Mouse (Mus musculus): Measurements from ENCODE around the gene Ksr2. TPM values are rescaled to one million over a fixed set of nuclear protein-coding genes. Genes with fewer than 3 reads are reported as not detected.
"Not testable (repeated sequence)": the region's sequence is repeated elsewhere in the genome, so short reads cannot be mapped to it uniquely, and the experiment has no call there.

Ksr2 gene
- total RNA-seq, 2 experiments from 2014 or later: 33.1 to 34.6 TPM

DNA sequence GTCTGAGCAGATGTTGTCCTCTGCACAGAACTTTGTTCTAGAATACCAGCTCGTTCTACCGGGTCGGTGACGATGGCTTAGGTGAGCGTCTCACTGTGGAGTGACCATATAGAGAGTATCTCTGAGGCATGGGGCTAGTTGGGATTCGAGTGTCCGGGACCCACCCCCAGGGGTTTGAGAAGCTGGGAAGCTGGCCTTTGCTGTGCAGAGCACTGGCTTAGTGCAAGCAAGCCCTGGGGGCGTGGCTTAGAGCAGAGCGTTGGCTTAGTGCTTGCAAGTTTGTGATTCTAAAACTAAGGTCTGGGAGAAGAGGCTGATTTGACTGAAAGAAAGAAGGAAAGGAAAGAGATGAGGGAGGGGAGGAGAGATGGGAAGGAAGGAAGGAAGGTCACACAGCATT lies 188.2 kb downstream of the Ksr2 start:
- no peak for DNase-seq (ENCODE audit: low spot score in 2 of 2)

DNA sequence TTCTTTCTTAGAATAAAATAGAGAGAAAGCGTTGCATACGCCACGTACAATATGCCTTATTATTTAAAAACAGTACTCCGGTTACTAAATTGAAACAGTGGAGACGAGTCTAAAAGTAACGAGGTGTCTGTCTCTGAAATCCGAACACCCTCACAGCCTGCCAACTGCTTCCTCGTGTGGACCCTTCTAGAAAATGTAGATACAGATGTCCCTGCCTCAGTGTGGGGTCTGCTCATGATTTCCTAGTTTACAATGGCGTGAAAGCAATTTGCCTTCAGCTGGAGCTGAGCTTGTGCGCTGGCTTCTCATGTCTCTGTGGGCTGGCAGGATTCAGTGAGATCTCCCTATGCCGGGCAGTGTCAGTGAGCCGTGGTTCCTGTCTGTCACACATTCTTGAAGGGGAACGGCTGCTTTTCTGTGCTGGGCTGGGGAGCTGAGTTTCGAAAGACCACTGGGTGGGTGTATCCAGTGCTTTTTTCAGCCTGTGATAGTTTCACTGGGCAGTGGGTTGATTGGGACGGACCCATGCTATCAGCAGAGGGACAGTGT lies 194.0 kb downstream of the Ksr2 start:
- no peak for DNase-seq (ENCODE audit: low spot score in 2 of 2)

DNA sequence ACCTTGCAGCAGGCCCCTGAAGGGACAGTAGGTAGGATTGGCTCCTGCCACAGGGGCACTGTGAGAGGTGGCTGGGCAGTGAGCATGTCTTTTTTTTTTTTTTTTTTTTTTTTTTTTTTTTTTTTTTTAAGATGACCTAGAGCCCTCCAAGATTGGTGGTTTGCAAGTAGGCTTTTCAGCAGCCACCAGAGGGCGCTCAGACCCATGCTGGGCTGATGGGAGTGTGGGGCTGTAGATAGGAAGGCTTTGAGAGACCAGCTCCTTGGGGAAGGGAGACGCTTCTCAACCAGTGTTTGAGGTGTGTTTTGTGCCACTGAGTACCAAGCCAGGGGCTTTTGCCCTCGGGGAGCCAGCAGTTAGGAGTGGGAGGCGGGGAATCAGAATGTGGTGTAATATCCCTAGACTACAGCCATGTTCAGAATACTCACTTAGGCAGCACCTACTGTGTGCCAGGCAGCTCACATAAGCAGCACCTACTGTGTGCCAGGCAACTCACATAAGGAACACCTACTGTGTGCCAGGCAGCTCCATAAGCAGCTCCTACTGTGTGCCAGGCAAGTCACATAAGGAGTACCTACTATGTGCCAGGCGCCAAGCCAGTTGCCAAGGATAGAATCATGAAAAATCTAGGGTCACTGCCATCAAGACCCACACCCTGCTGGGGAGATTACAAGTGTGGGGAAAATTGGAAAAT lies 200.7 kb downstream of the Ksr2 start:
- DNase-seq (ENCODE audit: low spot score in 2 of 2): peak; percentile 75 to 78

DNA sequence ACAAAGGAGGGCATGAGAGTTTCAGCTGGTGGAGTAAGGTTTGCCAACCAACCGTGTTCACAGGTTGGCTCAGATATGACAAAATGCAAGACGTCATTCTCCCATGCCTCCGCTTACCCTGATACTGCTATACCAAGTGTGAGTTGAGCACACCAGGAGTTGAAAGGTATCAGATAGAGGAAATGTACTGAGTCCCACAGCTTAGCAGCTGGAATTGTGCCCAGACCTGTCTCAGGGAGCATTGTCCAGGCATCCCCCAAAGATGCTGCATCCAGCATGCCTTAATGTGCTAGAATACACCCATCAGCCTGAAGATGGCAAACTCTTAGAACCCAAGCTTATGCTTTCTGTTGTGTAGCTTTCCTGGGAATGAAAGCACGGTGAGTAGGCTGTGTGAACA lies 206.5 kb downstream of the Ksr2 start:
- DNase-seq (ENCODE audit: low spot score in 2 of 2): no peak

DNA sequence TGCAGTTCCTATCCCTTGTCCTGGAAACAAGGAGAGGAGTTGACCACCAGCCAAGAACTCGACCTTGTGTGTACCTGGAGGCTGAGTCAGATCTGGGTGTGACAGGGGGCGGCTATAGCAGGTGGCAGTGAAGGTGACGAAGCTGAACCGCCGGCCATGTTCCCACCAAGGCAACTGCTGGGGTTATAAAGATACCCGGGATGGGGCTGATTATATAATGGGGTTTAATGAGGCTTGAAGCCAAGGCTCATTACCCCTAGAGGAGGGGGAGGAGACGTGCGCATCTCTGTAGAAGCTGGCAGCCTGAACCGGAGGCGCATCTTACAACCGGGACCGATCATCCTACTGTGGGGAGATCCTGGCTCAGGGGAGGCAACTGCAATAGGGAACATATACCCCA lies 208.4 kb downstream of the Ksr2 start:
- DNase-seq (ENCODE audit: low spot score in 2 of 2): no peak

DNA sequence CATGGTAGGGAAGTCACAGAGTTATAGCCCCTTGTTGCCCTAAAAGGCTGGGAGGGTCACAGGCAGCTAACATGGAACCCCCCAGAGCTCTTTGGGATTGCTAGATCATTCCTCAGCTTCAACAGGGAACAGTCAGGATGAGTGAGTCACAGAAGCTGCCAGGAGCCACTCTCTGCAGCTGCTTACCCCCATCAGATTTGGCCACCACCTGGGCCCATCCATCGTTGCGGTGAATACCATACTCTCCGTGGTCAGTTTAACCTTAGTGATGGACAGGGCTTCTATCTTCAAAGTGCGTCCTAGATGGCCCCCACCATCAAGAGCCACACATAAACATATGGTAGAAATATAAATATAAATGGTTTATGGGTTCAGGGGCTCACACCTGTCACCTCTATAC lies 209.4 kb downstream of the Ksr2 start:
- DNase-seq (ENCODE audit: low spot score in 2 of 2): not testable (repeated sequence)

DNA sequence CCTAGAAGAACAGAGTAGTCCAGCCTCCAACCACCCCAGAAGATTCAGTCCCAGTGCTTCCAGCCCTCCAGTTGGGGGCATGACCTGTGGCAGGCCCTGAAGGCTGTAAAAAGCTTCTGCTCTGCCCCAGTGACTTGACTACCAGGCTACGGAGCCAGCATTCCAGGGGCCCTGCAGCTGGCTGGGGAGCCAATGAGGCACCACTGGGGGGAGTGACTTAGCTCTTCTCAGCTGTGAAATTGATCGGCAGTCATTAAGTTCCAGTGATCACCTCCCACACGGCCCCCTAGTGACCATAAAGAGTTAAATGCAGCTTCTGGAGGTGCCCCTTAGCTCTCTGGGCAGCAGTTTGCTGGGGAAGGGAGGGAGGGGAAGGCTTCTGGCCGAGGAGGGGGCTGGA lies 213.1 kb downstream of the Ksr2 start:
- DNase-seq (ENCODE audit: low spot score in 2 of 2): no peak

DNA sequence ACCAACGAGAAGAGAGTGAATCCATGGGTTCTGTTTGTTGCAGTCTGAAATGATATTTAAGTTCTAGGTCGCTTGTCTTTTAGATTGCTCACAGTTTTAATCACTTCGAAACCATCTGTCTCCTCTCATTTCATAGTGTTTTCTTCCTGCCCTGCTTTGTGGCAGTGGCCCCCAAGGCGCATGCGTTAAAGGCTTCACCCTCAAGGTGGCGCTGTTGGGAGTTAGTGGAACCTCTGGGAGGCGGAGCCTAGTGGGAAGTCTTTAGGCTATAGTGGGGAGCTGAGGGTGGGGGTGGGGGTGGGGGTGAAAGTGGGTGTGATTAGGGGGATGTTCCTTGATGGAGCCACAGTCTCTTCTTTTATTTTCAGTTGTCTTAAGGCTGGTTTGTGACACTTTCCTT lies 214.6 kb downstream of the Ksr2 start:
- DNase-seq (ENCODE audit: low spot score in 2 of 2): peak; percentile 79 to 83

DNA sequence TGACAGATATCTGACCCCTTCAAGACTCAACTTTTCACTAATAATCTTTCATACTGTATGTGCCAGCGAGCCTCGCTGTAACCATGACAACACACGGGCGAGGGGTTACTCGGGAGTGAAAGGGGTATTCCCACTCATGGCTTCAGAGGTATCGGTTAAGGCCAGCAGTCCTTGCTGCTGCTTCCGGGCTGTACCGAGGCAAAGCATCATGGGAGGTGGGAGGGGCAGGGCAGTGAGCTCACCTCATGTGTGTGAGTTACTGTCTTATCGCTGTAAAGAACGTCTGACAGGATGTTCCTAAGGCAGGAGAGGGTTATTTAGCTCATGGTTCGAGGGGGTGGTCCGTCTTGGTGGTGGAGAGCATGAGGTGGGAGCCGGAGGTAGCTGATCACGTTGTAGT lies 215.8 kb downstream of the Ksr2 start:
- DNase-seq (ENCODE audit: low spot score in 2 of 2): no peak

DNA sequence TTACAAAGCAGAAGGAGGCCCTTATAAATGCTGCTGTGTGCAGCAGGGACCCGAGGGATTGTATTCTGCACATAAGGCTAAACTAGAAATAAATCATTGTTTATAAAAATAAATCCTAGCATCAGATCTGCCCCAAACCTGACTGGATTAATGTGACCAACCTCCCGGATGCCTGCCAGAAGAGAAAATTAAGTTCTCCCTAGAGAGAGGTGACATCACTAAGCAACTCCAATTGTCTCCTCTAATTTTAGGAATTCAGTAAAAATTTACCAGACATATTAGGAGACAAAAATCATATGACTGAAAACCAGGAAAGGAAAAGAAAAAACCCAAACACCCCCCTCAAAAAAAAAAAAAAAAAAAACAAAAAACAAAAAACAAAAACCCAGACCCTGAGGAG lies 221.4 kb downstream of the Ksr2 start:
- no peak for DNase-seq (ENCODE audit: low spot score in 2 of 2)

DNA sequence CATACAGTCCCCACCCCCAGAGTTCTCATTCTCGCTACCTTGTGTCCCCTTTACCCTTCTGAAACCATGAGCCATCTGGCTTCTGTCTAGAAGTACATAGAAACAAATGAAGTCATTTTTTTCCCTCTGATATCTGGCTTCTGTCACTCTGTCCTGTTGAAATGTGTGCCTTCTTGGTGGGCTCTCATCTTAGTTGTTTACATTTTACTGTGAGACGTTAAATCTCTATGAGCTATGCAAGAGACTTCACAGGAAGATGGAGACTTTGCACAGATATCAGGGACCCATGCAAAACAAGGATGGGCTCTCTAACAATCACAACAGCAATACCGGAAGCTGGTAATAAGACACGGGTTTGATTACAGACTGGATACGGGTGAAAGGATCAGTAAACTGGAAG lies 222.0 kb downstream of the Ksr2 start:
- DNase-seq (ENCODE audit: low spot score in 2 of 2): no peak

DNA sequence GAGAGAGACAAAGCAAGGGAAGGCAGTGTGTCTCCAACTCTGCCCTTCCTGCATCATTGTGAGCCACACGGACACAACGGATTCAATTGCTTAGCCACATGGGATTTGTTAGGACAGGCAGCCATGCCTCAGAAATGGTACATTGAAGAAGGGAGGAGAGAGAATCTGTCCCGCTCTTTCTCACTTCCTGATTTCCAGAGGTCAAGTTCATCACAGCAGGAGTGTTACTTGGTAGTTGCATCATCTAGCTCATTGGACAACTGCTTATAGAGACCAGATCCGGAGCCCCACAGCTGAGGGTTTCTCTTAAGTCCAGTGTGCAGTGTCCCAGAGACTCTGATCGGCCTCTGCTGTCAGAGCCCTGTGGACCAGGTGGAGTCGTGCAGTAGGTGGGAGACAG lies 227.8 kb downstream of the Ksr2 start:
- DNase-seq (ENCODE audit: low spot score in 2 of 2): no peak

DNA sequence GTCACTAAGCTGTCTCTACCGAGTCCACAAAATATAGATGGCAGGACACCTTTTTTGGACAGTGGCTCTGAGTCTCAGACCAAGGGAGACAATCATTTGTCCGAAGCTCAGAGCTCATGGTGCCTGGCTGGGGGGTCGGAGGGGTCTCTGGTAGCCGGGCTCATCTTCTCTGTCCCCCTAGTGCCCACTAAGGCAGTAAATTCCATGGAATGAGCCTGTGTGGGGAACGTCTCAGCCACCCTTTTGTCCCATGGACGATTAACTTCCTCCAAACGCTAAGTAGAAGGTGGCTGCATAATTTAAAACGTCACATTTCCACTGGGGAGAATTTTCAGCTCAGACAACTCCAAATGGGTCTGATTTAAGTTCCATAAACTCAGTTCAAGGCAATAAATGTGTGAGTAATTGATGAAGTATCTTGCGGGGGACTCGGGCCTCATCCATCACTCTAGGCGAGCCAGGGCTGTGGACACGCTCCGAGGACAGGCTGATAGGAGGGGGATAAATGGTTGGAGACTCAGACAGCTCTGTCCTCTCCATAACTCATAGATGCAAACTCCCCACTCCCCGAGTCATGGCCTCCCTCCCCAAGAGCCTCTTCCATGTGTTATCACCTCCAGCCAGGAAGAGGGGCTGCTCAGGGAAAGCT lies 237.6 kb downstream of the Ksr2 start:
- no peak for DNase-seq (ENCODE audit: low spot score in 2 of 2)

DNA sequence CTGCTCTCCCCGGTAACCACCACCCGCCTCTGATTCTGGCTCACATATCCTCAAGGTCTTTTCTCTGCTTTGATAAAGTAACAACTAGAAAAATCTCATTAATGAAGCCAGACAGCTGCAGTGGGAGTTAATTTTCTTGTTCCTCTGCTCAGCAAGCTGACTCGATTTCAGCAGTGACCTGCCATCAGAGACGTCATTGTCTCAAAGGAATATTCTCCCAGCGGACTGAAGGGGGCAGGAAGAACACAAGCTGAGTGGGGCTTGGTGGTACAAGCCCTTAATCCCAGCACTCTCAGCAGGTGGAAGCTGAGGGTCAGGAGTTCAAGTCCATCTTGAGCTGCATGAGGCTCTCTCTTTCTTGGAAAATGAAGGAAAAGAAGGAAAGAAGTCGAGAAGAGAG lies 244.8 kb downstream of the Ksr2 start:
- DNase-seq (ENCODE audit: low spot score in 2 of 2): no peak

DNA sequence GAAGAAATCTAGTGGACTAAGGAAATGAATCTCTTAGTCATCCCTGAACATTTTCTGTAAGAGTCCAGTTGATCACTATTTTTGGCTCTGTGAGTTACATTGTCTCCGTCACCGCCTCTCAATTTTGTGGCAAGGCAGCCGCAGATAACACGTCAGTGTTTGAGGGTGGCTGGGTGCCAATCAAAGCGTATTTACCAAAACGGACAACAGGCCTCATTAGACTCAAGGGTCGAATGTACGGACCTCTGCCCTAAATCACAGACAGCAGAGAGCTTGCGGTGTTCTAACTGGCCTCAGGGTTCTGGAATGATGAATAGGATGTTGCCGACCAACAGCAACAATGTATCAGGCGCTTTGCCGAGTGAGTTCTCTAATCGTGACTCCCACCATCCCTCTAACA lies 245.8 kb downstream of the Ksr2 start:
- no peak for DNase-seq (ENCODE audit: low spot score in 2 of 2)

DNA sequence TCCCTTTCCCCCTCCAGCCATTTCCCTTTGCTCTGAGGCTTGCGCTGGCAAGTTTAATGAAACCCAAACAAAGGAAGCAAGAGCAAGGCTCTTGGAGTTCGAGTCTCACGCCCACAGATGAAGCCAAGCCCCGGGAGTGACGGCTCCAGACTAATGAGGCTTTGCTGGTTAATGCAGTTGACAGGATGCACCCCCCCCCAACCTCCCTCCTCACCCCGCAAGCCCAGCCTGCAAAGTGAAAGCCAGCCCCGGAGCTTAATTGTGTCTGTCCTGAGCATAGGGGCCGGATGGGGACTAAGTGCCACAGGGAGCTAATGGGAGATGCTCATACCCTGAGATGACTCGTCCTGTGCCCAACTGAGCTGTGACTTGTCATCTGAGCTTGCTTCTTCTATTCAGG lies 251.4 kb downstream of the Ksr2 start:
- no peak for DNase-seq (ENCODE audit: low spot score in 2 of 2)

DNA sequence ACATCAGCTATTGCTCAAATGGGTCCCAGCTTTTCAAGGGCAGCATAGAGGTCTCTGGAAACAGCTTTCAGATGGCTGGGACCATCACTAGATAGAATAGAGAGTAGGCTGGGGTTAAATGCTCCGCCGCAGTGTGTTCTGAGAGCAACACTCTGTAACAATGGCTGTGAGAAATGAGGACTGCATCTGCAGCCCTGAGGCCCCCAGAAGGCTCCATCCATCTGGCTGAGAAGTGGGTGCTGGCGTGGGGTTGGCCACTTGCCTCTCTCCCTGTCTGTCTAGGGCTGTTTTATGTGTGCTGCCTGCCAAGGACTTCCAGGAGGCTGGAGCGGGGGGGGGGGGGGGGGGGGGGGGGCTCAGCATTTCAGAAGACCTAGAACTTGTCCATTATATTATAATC lies 253.5 kb downstream of the Ksr2 start:
- DNase-seq (ENCODE audit: low spot score in 2 of 2): peak; percentile 28

DNA sequence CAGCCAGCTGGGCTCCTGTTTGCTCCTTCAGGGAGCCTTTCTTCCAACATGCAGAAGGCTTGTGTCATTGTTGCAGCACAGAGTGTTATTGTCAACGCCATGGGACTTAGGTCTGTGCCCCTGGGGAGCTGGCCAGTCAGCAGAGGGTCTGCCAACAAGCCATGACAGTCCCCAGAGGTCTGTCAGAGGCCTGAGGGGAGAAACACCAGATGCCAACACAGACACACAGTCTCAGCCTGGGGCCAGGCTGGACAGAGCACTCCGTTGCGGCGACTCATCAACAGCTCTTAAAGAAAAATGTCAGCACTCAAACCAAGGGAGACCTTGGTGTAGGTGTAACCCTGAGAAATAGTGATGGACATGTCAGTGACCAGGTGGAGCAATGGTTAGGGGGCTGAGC lies 255.5 kb downstream of the Ksr2 start:
- no peak for DNase-seq (ENCODE audit: low spot score in 2 of 2)

DNA sequence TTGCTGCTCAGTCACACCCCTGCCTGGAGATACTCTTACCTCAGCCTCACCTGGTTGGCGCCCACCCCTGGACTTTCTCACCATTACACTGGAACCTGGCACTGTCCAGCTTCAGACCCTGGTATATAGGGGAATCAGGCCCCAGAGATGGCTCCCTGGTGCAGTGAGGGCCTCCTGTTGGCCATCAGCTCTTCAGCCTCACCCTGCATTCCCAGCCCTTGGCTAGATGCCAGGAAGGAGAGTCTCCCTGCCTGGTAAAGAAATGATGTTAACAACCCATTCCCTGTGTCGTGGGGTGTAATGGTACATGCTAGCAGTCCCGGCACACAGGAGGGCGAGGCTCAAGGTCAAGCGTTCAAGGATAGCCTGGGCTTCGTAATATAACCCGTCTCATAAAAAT lies 256.0 kb downstream of the Ksr2 start:
- DNase-seq (ENCODE audit: low spot score in 2 of 2): no peak

DNA sequence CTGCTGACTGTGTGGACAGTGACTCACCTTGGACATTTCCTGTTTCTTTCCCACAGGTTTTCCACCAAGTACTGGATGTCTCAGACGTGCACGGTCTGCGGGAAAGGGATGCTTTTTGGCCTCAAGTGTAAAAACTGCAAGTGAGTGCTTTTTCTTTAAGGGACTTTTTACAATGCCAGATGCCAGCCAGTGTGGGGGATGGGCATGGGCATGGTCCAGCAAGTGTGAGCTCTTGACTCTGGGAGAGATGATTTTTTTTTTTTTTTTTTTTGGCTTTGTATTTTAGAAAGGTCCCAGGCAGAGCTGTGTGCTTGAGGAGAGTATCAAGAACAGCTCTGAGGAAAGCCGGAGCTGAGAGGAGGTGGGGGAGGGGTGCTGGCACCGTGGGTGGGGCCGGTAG lies 257.6 kb downstream of the Ksr2 start:
- no peak for DNase-seq (ENCODE audit: low spot score in 2 of 2)

DNA sequence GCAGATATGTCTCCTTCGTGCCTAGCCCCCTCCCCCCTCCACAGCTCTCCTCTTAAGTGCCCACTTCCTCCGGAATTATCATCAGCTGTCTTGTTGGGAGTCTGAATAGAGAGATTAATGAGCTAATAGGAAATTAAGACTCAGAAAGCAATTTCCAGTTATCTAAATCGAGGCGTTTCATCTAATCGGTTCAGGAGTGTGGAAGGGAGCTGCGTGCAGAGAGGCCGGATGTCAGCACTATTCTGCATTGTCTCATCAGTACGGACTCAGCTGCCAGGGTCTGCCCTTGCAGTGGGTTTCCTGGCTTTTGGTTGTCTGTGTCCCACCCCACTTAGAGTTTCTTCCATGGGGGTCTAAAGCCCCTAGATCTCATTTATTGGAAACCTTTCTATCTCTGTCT lies 262.0 kb downstream of the Ksr2 start:
- DNase-seq (ENCODE audit: low spot score in 2 of 2): no peak

DNA sequence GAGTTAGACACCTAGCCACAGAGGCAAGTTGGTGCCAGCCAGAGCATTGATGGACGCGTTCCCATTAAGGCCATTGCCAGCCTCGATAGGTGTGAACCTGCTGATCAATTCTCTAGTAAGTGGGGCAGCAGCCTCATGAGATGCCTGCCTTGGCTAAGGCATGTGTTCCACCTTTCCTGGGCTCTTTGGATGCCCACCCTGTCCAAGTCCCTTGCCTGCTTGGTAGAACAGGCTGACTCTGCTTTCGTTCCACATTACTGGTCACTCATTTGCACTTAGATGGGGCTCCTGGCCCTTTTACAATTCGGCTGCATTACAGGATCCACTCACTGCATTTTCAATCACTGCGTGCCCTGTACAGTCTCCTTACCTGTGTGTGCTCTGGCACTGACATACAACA lies 263.4 kb downstream of the Ksr2 start:
- DNase-seq (ENCODE audit: low spot score in 2 of 2): no peak

DNA sequence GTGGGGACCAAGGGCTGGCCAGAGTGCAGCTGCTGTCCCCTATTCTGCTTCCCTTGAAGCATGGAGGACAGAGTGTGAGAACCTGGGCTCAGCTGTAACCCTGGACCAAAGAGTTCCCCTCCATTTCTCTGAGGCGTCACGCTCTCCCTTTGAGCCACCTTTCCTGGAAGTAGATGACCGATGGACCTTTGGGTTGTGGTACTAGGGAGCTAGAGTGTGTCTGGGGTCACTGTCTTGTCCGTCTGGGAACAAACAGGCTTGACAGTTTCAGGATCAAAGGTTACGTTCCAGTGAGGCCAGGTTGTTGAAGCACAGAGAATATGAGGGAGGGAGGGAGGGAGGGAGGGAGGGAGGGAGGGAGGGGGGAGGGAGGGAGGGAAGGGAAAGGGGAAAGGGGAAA lies 264.6 kb downstream of the Ksr2 start:
- no peak for DNase-seq (ENCODE audit: low spot score in 2 of 2)

Data from layer of hippocampus, postnatal 10 days (tissue).